Mouse (Mus musculus) kidney, adult 2 months (tissue): ENCODE measurements around the gene Olfr509.
"Not testable (repeated sequence)": the region's sequence is repeated elsewhere in the genome, so short reads cannot be mapped to it uniquely, and the experiment has no call there.

Experiments used
- CTCF ChIP-seq: fragments of 200-500 bp; conservative IDR thresholded peaks from 2 replicates; pipeline ENCODE4 v1.5.1; 2011; ENCODE audit warnings: low read depth, mild to moderate bottlenecking, control low read depth, low read length, moderate library complexity, mixed read lengths; ENCODE audit not compliant: insufficient read depth, insufficient read length
- POLR2A ChIP-seq: fragments of 200-500 bp; IDR thresholded peaks from one replicate; pipeline ENCODE4 v1.6.1; 2011; ENCODE audit warnings: low read depth, low read length, control low read depth

GRCm38 (mm10) chr7:108601916-108602315, 49.8 kb downstream of the Olfr509 start:
- TF ChIP-seq POLR2A, CTCF: not testable (repeated sequence)
